Mouse (Mus musculus) embryonic facial prominence, embryonic 11.5 days (tissue): ENCODE data around the gene Fbxo3. TPM values are rescaled to one million over a fixed set of nuclear protein-coding genes. Genes with fewer than 3 reads are reported as not detected.
A peak's percentile ranks its signal among the peaks of the same experiment; 100 is the strongest.

Experiments
- ATAC-seq: fragments of 200-750 bp; cut with Nextera tagmentation; replicated peaks from 2 replicates; pipeline ENCODE4 v1.8.0; 2017; ENCODE audit warnings: low read depth; ENCODE audit not compliant: insufficient number of reproducible peaks, low FRiP score, low TSS enrichment
- DNase-seq: peaks from one replicate; pipeline ENCODE4 v3.0.0-alpha.2; 2015; ENCODE audit warnings: low spot score
- H3K27ac ChIP-seq: fragments of 300-500 bp; sonication (generic); replicated peaks from 2 replicates; pipeline ENCODE4 v1.5.1; 2014; ENCODE audit warnings: mild to moderate bottlenecking, low read depth, low read length, control low read depth
- H3K27me3 ChIP-seq: fragments of 300-500 bp; sonication (generic); 2 replicates; pipeline ENCODE4 v1.6.1; 2014; ENCODE audit warnings: mild to moderate bottlenecking, low read length, moderate library complexity, mixed read lengths; ENCODE audit not compliant: control insufficient read depth, insufficient read depth
- H3K36me3 ChIP-seq: fragments of 300-500 bp; sonication (generic); replicated peaks from 2 replicates; pipeline ENCODE4 v1.6.1; 2014; ENCODE audit warnings: low read depth, mild to moderate bottlenecking, low read length, moderate library complexity, mixed read lengths; ENCODE audit not compliant: control insufficient read depth, insufficient read depth
- H3K4me1 ChIP-seq: fragments of 300-500 bp; sonication (generic); 2 replicates; pipeline ENCODE4 v1.6.1; 2014; ENCODE audit warnings: low read length, mixed read lengths; ENCODE audit not compliant: control insufficient read depth, insufficient read depth
- H3K4me2 ChIP-seq: fragments of 300-500 bp; sonication (generic); 2 replicates; pipeline ENCODE4 v1.6.1; 2014; ENCODE audit warnings: low read depth, mild to moderate bottlenecking, control low read depth, low read length, moderate library complexity
- H3K4me3 ChIP-seq: fragments of 300-500 bp; sonication (generic); 2 replicates; pipeline ENCODE4 v1.5.1; 2014; ENCODE audit warnings: low read depth, low read length, control low read depth
- H3K9ac ChIP-seq: fragments of 300-500 bp; sonication (generic); replicated peaks from 2 replicates; pipeline ENCODE4 v1.6.1; 2014; ENCODE audit warnings: mild to moderate bottlenecking, control low read depth, low read length
- H3K9me3 ChIP-seq: fragments of 300-500 bp; sonication (generic); replicated peaks from 2 replicates; pipeline ENCODE4 v1.6.1; 2016; ENCODE audit warnings: mild to moderate bottlenecking, low read length, inconsistent platforms, mixed read lengths; ENCODE audit not compliant: control insufficient read depth
- WGBS: fragments of 180-500 bp; shearing (Covaris S2); extraction: QIAGEN DNeasy Blood & Tissue Kit; methylation state at CpG from one replicate; pipeline ENCODE4 v1.1.7; 2014; 5-methylcytosine and 5-hydroxymethylcytosine counted together
- polyA plus RNA-seq: library from polyadenylated mRNA; unstranded; fragments of >200 nt; fragmentation: Nextera tagmentation; extraction: Ambion mirVana; gene quantifications from 2 replicates; pipeline ENCODE4 v1.2.1, GENCODE M21; 2014

The Fbxo3 gene
- polyA plus RNA-seq, 1 experiment from 2014 or later = 63.3 TPM

DNA sequence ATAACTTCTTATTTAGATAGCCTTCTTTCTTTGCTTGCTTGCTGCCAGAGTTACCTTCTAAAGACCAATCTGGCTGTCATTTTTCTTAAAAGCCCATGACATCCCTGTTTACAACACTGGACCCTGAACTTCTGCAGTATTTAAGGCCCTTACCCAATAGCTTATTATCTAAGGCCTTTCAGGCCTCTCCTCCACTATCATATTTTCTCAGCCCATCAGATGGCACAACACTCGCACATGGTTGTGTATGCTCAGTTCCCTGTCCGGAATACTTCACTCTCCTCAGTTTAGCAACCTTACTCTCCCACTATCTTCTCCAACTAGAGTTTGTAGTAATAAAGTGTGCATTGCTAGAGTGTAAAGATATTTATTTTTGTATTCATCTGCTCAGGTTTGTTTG lies 1.6 kb downstream of the Fbxo3 start:
- no peak overlapping the region for H3K9ac ChIP-seq
- H3K4me3 ChIP-seq = peak overlapping the region; percentile 85; the same call in 1 of the 2 replicates
- H3K4me1 ChIP-seq = no peaks in the 10 kb centered on the region
- WGBS = 76% methylated on average over 2 of the region's 2 CpGs
- ATAC-seq (no peak), DNase-seq (no peak)
- no peaks in the 10 kb centered on the region for H3K27me3 ChIP-seq
- no peaks in the 10 kb centered on the region for H3K9me3 ChIP-seq
- H3K36me3 ChIP-seq = no peaks in the 10 kb centered on the region
- no peak overlapping the region for H3K27ac ChIP-seq
- no peak overlapping the region; the same call in 1 of the 2 replicates for H3K4me2 ChIP-seq

DNA sequence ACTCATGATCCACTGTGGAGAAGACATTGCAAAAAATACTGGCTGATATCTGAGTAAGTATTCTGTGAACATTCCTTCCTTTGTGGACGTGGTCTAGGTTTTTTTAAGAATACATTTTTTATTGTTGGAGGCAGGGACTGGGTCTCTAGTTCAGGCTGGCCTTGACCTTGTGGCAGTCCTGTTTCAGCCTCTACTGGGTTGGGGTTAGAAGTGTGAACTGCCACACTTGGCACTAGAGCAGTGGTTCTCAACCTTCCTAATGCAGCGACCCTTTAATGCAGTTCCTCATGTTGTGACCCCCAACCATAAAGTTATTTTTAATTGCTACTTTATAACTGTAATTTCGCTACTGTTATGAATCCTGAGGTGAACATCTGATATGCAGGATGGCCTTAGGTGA lies 2.9 kb downstream of the Fbxo3 start:
- DNase-seq (no peak), ATAC-seq (no peak)
- Histone ChIP-seq H3K27ac (no peak overlapping the region), H3K36me3 (no peaks in the 10 kb centered on the region), H3K9ac (no peak overlapping the region), H3K4me2 (no peak overlapping the region), H3K9me3 (no peaks in the 10 kb centered on the region), H3K4me1 (no peaks in the 10 kb centered on the region), H3K4me3 (no peak overlapping the region), H3K27me3 (no peaks in the 10 kb centered on the region)
- WGBS = 83% methylated on average over 3 of the region's 3 CpGs

- no peak overlapping the region for H3K4me3 ChIP-seq
- H3K9ac ChIP-seq = no peak overlapping the region
- H3K9me3 ChIP-seq = no peaks in the 10 kb centered on the region
- no peak for DNase-seq
- H3K36me3 ChIP-seq = peaks cover 4% of the 10 kb centered on the region; the same call in 1 of the 2 replicates
- H3K27me3 ChIP-seq = no peaks in the 10 kb centered on the region
- H3K4me2 ChIP-seq = no peak overlapping the region
- WGBS = 83% methylated on average over 3 of the region's 3 CpGs
- H3K4me1 ChIP-seq = no peaks in the 10 kb centered on the region
- H3K27ac ChIP-seq = no peak overlapping the region
- ATAC-seq = no peak
Observed at GRCm38 (mm10) chr2:104032056-104032455, 4.5 kb downstream of the Fbxo3 start.

- WGBS = 34% methylated on average over 3 of the region's 3 CpGs
- Histone ChIP-seq H3K4me3 (no peak overlapping the region), H3K4me2 (no peak overlapping the region), H3K9me3 (no peaks in the 10 kb centered on the region), H3K4me1 (no peaks in the 10 kb centered on the region), H3K27ac (no peak overlapping the region), H3K9ac (no peak overlapping the region), H3K27me3 (no peaks in the 10 kb centered on the region), H3K36me3 (peaks cover 5% of the 10 kb centered on the region)
- DNase-seq (peak; percentile 81), ATAC-seq (no peak)
Observed at GRCm38 (mm10) chr2:104034832-104035472, 7.4 kb downstream of the Fbxo3 start.

DNA sequence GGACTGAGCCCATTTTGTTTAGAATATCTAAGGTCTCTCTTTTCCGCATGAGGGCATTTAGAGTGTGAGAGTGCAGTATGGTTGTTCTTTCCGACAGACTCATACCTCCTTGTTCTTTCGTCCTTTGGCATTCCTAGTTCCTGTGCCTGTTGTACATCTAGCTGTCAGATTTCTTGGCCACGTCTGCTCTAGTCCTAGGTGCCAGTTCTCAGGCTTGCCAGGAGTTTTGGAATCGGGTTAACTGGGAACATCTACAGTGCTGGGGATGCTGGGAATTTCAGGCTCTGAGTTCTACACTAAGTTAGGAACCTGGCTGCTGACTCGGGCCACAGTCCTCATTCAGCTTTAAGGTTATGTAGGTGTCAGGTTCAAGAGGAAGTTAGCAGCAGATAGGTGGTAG lies 8.1 kb downstream of the Fbxo3 start:
- Histone ChIP-seq H3K9ac (no peak overlapping the region), H3K36me3 (peaks cover 5% of the 10 kb centered on the region), H3K4me1 (no peaks in the 10 kb centered on the region), H3K4me3 (no peak overlapping the region), H3K27me3 (no peaks in the 10 kb centered on the region), H3K27ac (no peak overlapping the region), H3K4me2 (no peak overlapping the region), H3K9me3 (no peaks in the 10 kb centered on the region)
- DNase-seq (no peak), ATAC-seq (no peak)
- WGBS = 91% methylated on average over 6 of the region's 6 CpGs

DNA sequence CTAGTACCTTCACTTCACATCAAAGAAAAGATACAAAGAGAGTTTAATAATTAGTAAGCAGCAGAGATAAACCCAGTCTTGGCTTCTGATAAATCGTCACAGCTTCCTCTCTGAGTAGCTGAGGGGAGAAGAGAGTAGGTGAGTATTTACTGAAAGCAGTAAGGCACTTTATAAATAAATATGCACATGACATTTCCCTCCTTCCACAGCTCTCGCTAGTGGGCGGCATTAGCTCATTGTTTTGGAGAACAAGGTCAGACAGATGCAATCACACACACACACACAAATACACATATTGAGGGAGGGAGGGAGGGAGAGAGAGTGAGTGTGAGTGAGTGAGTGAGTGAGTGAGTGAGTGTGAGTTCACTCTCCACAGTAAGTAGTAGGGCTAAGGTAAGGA lies 8.8 kb downstream of the Fbxo3 start:
- Histone ChIP-seq H3K4me2 (no peak overlapping the region), H3K27ac (no peak overlapping the region), H3K36me3 (peaks cover 5% of the 10 kb centered on the region), H3K9me3 (no peaks in the 10 kb centered on the region), H3K4me3 (no peak overlapping the region), H3K9ac (no peak overlapping the region), H3K27me3 (no peaks in the 10 kb centered on the region), H3K4me1 (no peaks in the 10 kb centered on the region)
- DNase-seq (no peak), ATAC-seq (no peak)
- WGBS = 85% methylated on average over 3 of the region's 3 CpGs

- ATAC-seq (no peak), DNase-seq (no peak)
- Histone ChIP-seq H3K27ac (no peak overlapping the region), H3K27me3 (no peaks in the 10 kb centered on the region), H3K36me3 (peaks cover 5% of the 10 kb centered on the region), H3K9me3 (no peaks in the 10 kb centered on the region), H3K4me3 (no peak overlapping the region), H3K9ac (no peak overlapping the region), H3K4me2 (no peak overlapping the region), H3K4me1 (no peaks in the 10 kb centered on the region)
- 74% methylated on average over 2 of the region's 2 CpGs for WGBS
Observed at GRCm38 (mm10) chr2:104038236-104038635, 10.7 kb downstream of the Fbxo3 start.

DNA sequence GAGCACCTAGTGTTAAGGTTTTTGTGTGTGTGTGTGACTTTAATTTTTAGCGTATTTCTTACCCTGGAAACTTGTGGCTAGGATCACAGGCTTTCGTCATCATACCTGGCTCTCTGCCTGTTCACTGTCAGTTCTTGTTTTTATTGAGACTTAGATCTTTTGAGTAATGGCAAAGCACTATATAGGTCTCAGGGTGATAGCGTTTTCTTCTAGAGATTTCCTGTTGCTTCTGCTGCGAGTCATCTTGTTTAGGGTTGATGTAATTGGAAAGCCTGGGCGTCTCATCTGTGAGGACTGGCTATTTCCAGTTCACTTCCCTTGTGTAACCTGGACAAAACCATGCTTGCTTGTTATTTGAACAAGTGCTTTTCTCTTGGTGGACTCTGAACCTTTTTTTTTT lies 14.1 kb downstream of the Fbxo3 start:
- Histone ChIP-seq H3K9me3 (no peaks in the 10 kb centered on the region), H3K27ac (no peak overlapping the region), H3K9ac (no peak overlapping the region), H3K4me3 (no peak overlapping the region), H3K4me1 (no peaks in the 10 kb centered on the region), H3K4me2 (no peak overlapping the region), H3K36me3 (peaks cover 2% of the 10 kb centered on the region; the same call in 1 of the 2 replicates), H3K27me3 (no peaks in the 10 kb centered on the region)
- 78% methylated on average over 5 of the region's 5 CpGs for WGBS
- DNase-seq (no peak), ATAC-seq (no peak)
